Mouse (Mus musculus): ENCODE data around the gene Ephb2.
A peak's percentile ranks its signal among the peaks of the same experiment; 100 is the strongest.

Gene Ephb2

DNA sequence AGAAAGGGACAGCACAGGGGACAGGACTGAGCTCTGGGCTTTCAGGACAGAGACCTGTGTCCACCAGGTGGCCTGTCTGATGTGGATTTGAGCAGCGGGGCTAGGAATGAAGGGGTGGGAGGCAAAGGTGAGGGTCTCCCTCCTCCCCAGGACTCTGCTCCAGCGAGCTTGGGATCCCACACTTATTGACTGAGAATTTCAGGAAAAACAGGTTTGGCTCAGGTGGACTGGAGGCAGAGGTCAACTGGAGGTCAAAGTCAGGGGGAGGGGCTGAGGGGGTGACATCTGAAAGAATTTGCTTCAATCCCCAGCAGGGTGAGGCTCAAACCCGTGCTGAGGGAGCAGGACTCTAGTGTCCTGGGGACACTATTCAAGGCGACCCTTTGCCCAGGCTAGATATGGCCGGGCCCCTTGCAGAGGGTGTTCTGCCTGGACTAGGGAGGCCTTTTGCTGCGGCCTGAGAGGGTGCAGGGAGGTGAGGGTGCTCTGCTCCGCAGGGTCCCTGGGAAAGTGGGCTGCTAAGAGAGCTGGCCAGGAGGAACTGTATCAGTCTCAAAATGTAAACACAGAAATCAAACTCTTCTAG is 103.2 kb downstream of the Ephb2 start:
- no peak for DNase-seq (ENCODE audit: low read depth, low spot score)

DNA sequence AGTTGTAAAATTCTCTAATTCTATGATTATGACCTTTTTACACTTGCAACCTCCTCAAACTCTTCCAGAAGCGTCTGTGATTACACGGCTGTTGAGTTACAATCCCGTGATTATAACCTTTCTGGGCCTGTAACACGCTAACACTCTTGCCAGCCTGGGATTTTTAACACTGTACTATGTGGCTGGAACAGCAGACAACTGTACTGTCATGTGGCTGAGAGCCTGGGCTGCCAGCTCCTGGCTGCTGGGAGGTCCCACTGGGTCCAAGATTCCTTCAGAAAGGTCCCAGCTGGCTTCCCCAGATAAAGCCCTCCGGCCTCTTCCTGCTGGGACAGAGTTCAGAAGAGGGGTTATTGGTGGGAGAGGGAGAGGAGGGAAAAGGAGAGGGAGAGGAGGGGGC is 104.0 kb downstream of the Ephb2 start:
- peak; percentile 39 for DNase-seq (ENCODE audit: low read depth, low spot score)

GRCm38 (mm10) chr4:136731008-136731609 is 104.7 kb downstream of the Ephb2 start:
- DNase-seq (ENCODE audit: low read depth, low spot score) = peak; percentile 8

- DNase-seq (ENCODE audit: low read depth, low spot score) = no peak
Observed at GRCm38 (mm10) chr4:136730501-136730900, 105.3 kb downstream of the Ephb2 start.

GRCm38 (mm10) chr4:136729574-136729973 is 106.2 kb downstream of the Ephb2 start:
- DNase-seq (ENCODE audit: low read depth, low spot score) = no peak

GRCm38 (mm10) chr4:136726941-136727340 is 108.8 kb downstream of the Ephb2 start:
- DNase-seq (ENCODE audit: low read depth, low spot score) = no peak

DNA sequence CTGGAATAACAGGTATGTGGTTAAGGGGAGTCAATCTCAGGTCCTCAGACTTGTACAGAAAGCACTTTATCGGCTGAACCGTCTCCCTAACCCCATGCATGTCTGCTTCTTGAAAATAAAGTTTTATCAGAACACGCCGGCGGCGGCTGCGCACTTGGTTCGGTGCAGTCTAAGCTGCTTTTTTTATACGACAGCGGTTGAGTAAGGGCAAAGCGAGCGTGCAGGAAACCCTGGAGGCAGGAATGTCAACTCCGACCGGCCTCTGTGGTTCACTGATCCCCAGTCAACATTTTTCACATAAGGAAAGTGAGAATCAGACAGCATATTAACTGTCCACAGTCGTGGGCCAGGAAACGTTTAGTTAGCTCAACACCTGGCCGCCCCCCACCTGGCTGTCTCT is 111.1 kb downstream of the Ephb2 start:
- DNase-seq (ENCODE audit: low read depth, low spot score) = no peak

- DNase-seq (ENCODE audit: low read depth, low spot score) = no peak
Observed at GRCm38 (mm10) chr4:136722361-136723082, 113.3 kb downstream of the Ephb2 start.

GRCm38 (mm10) chr4:136721937-136722336 is 113.9 kb downstream of the Ephb2 start:
- DNase-seq (ENCODE audit: low read depth, low spot score) = no peak

DNA sequence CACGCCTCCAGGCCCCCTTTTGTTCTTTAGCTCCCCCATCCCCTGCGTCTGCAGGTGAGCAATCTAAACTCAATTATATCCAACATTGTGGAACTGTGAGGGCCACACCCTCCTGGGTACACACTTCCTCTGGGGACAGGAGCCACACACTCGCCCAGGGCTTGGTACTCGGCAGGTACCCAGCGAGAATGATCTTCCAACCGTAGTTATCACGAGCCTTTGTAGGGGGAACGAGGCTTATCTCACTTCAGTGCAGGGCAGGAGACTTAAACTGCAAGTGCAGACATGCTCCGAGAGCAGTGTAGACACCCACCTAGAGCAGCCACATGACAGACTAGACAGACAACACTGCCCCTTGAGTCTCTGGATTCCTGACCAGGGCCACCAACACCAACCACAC is 115.8 kb downstream of the Ephb2 start:
- DNase-seq (ENCODE audit: low read depth, low spot score) = no peak

DNA sequence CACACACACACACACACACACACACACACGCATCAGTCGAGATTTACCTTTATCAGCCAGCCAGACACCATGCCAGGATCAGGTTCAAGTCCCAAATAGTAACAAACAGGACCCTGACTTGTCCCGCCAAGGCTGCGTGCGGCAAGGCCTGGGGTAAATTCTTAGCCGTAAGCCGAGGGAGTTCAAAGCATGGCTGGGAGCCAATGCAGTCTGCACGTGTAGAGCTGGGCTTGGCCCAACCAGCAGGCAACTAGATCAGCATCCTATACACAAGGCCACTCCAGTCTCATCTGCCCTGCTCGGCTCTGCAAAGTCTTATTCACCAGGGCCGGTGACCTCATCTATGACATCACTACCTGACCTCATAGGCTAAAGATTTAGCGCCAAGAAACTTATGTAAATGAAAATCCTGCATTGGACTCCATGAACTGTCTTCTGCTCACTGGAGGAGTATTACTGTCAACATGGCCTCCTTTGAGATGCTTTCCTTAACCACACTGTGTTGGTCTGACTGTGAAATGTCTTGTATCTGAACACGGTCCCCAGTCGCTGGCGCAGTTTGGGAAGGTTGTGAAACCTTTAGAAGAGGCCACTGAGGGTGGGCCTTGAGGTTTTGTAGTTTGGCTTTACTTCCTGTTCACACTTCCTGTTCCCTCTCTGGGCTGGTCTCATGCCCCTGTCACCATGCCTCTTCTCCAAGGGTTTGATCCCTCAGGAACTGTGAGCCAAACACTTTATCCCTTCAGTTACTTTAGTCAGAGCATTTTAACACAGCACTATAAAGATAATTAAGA is 117.4 kb downstream of the Ephb2 start:
- no peak for DNase-seq (ENCODE audit: low read depth, low spot score)

- no peak for DNase-seq (ENCODE audit: low read depth, low spot score)
Observed at GRCm38 (mm10) chr4:136716561-136716972, 119.2 kb downstream of the Ephb2 start.

GRCm38 (mm10) chr4:136714530-136714929 is 121.3 kb downstream of the Ephb2 start:
- no peak for DNase-seq (ENCODE audit: low read depth, low spot score)

DNA sequence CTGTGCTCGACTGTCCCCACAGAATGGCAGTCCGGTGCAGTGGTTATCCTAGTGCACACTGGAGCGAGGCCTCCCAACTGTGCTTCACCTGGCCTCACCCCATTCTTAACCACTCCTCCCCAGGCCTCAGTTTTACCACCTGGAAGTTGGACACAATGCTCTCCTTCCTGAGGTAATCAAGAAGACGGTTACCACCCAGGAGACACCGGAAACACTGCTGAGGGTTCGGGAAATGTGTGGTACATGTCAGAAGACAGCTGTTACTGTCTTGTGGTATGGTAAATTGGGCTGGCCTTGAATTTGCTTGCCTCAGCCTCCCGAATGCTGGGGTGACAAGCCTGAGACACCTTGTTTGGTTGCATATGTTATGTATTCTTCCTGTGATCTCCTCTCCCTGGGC is 121.9 kb downstream of the Ephb2 start:
- DNase-seq (ENCODE audit: low read depth, low spot score) = no peak

DNA sequence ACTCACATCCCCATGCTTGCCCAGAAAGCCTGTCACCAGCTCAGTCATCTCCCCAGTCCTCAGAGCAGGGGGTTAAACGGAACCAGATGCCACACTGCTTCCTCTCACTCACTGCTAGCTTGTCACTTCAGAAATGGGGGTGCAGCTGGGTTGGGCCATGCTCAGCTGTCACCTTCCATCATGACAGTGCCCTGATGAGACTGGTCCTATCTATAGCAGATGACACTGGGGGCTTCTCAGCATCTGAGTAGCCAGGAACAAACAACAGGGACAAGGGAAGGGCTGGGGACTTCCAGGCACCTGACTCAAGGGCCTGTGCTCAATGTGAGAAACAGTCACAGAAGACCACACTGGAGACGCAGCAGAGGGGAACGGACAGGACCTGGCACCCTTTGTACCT is 122.4 kb downstream of the Ephb2 start:
- no peak for DNase-seq (ENCODE audit: low read depth, low spot score)

- DNase-seq (ENCODE audit: low read depth, low spot score) = no peak
Observed at GRCm38 (mm10) chr4:136711985-136712768, 123.6 kb downstream of the Ephb2 start.

GRCm38 (mm10) chr4:136710345-136710744 is 125.4 kb downstream of the Ephb2 start:
- DNase-seq (ENCODE audit: low read depth, low spot score) = no peak

DNA sequence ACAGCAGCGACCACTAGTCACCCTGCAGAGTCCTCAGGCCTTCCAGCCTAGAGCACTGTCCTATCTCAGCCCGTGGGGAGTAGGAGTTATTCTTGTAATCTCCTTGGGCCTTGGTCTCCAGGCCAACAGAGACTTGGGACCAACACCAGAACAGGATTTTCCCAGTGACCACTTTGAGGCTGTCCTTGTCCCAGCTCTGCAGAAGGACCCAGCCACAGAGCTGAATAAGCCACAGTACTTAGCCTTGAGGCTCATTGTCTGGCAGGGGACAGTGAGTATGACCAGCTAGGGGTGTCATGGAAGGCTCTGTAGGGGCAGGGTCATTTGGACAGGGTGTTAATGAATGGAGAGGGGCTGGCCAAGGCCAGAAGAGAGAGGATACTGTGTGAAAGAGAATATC is 126.8 kb downstream of the Ephb2 start:
- no peak for DNase-seq (ENCODE audit: low read depth, low spot score)

GRCm38 (mm10) chr4:136706696-136707095 is 129.1 kb downstream of the Ephb2 start:
- no peak for DNase-seq (ENCODE audit: low read depth, low spot score)

GRCm38 (mm10) chr4:136705091-136705490 is 130.7 kb downstream of the Ephb2 start:
- no peak for DNase-seq (ENCODE audit: low read depth, low spot score)

DNA sequence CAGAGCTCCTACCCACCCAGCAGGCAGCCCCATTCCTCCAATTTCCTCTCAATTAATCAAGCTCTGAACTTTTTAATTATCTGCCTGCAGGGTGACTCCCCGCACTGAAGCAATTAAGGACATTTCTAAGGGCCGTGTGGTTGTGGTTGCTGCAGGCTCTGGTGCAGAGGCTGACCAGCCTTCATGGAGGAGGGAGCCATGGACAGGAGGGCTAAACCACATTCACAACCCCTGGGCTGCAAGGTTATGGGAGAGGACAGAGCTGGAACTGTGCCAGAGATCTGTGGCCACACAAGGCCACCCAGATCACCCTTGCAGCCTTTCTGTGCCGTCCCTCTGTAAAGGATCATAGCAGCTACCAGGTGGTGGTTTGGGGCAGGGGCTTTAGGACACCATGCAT is 131.2 kb downstream of the Ephb2 start:
- no peak for DNase-seq (ENCODE audit: low read depth, low spot score)

- no peak for DNase-seq (ENCODE audit: low read depth, low spot score)
Observed at GRCm38 (mm10) chr4:136703351-136703750, 132.4 kb downstream of the Ephb2 start.
